Mouse (Mus musculus) neural tube, embryonic 14.5 days (tissue): ENCODE measurements around the gene Tmsb15b1. TPM values are rescaled to one million over a fixed set of nuclear protein-coding genes. Genes with fewer than 3 reads are reported as not detected.

Experiments used
- ATAC-seq: fragments of 200-750 bp; cut with Nextera tagmentation; 2 replicates; pipeline ENCODE4 v1.8.0; 2017; ENCODE audit warnings: low read depth, mild to moderate bottlenecking, moderate TSS enrichment, moderate library complexity
- H3K27ac ChIP-seq: fragments of 300-500 bp; sonication (generic); 2 replicates; pipeline ENCODE4 v1.5.1; 2014; ENCODE audit warnings: low read depth, mild to moderate bottlenecking, control low read depth, low read length, moderate library complexity, mixed read lengths
- H3K27me3 ChIP-seq: fragments of 300-500 bp; sonication (generic); 2 replicates; pipeline ENCODE4 v1.6.1; 2014; ENCODE audit warnings: low read length; ENCODE audit not compliant: control insufficient read depth, insufficient read depth
- H3K36me3 ChIP-seq: fragments of 300-500 bp; sonication (generic); 2 replicates; pipeline ENCODE4 v1.6.1; 2014; ENCODE audit warnings: low read length, mixed read lengths; ENCODE audit not compliant: control insufficient read depth, insufficient read depth
- H3K4me1 ChIP-seq: fragments of 300-500 bp; sonication (generic); 2 replicates; pipeline ENCODE4 v1.6.1; 2014; ENCODE audit warnings: low read length; ENCODE audit not compliant: control insufficient read depth, insufficient read depth
- H3K4me2 ChIP-seq: fragments of 300-500 bp; sonication (generic); 2 replicates; pipeline ENCODE4 v1.6.1; 2014; ENCODE audit warnings: mild to moderate bottlenecking, low read depth, low read length, control low read depth
- H3K4me3 ChIP-seq: fragments of 300-500 bp; sonication (generic); 2 replicates; pipeline ENCODE4 v1.5.1; 2014; ENCODE audit warnings: low read depth, low read length, control low read depth, mixed read lengths
- H3K9ac ChIP-seq: fragments of 300-500 bp; sonication (generic); replicated peaks from 2 replicates; pipeline ENCODE4 v1.6.1; 2014; ENCODE audit warnings: low read depth, mild to moderate bottlenecking, control low read depth, low read length, mixed read lengths
- H3K9me3 ChIP-seq: fragments of 300-500 bp; sonication (generic); 2 replicates; pipeline ENCODE4 v1.6.1; 2016; ENCODE audit warnings: low read length; ENCODE audit not compliant: control insufficient read depth
- polyA plus RNA-seq: library from polyadenylated mRNA; unstranded; fragments of >200 nt; fragmentation: Nextera tagmentation; extraction: Ambion mirVana; gene quantifications from 2 replicates; pipeline ENCODE4 v1.2.1, GENCODE M21; 2014

Gene Tmsb15b1
- polyA plus RNA-seq, 1 experiment from 2014 or later: 40.9 TPM

- no peaks in the 10 kb centered on the region for H3K4me1 ChIP-seq
- H3K27me3 ChIP-seq: no peaks in the 10 kb centered on the region
- H3K4me2 ChIP-seq: no peak overlapping the region
- no peak overlapping the region for H3K9ac ChIP-seq
- H3K36me3 ChIP-seq: no peaks in the 10 kb centered on the region
- no peak overlapping the region for H3K4me3 ChIP-seq
- no peak overlapping the region for H3K27ac ChIP-seq
- H3K9me3 ChIP-seq: no peaks in the 10 kb centered on the region
- no peak for ATAC-seq
Observed at GRCm38 (mm10) chrX:136925863-136926262, 50.8 kb downstream of the Tmsb15b1 start.

Other genes with a start within 250 kb of the Tmsb15b1 start
- 525 and 546 TPM in 2 replicates for gene Morf4l2, start 233.2 kb downstream of the Tmsb15b1 start, polyA plus RNA-seq
- gene Glra4, start 196.7 kb downstream of the Tmsb15b1 start, polyA plus RNA-seq: 0.17 TPM in 1 of 2 replicates, not detected in the other
- 7.3 and 22.5 TPM in 2 replicates for gene Plp1, start 154.2 kb downstream of the Tmsb15b1 start, polyA plus RNA-seq
- gene Rab9b, start 108.1 kb downstream of the Tmsb15b1 start, polyA plus RNA-seq: 29.1 and 29.8 TPM in 2 replicates
- gene H2bfm, start 49.5 kb downstream of the Tmsb15b1 start, polyA plus RNA-seq: not detected in 2 replicates
- gene Tmsb15b2, start 1.4 kb downstream of the Tmsb15b1 start, polyA plus RNA-seq: 105 and 112 TPM in 2 replicates
- gene Tmsb15l, start within 50 bp of the Tmsb15b1 start, polyA plus RNA-seq: 12.4 and 12.6 TPM in 2 replicates
- gene Zcchc18, start 16.3 kb upstream of the Tmsb15b1 start, polyA plus RNA-seq: 366 and 415 TPM in 2 replicates
- gene Slc25a53, start 61.4 kb upstream of the Tmsb15b1 start, polyA plus RNA-seq: 13.1 and 15.1 TPM in 2 replicates
- 9.8 and 11.3 TPM in 2 replicates for gene Fam199x, start 72.7 kb upstream of the Tmsb15b1 start, polyA plus RNA-seq
- gene Esx1, start 145.2 kb upstream of the Tmsb15b1 start, polyA plus RNA-seq: not detected in 2 replicates